Mouse (Mus musculus): ENCODE results near the gene Bloc1s1. TPM values are rescaled to one million over a fixed set of nuclear protein-coding genes. Genes with fewer than 3 reads are reported as not detected.

The Bloc1s1 gene
- total and polyA plus RNA-seq, 2 experiments: 106 to 192 TPM

GRCm38 (mm10) chr10:128911430-128911829, 12.4 kb downstream of the Bloc1s1 start:
- Histone ChIP-seq H3K9ac (ENCODE audit: low read depth, low read length) (no peak overlapping the region), H3K27me3 (ENCODE audit: control insufficient read depth, insufficient read depth, low read length) (0 out of 2 replicates have a peak, but pooled peaks cover 2% of the 10 kb centered on the region), H3K36me3 (ENCODE audit: control insufficient read depth, insufficient read depth, low read length) (no peaks in the 10 kb centered on the region), H3K27ac (replicated peaks; ENCODE audit: insufficient read depth, low read depth, low read length) (no peak overlapping the region), H3K4me1 (ENCODE audit: control insufficient read depth, insufficient read depth, low read length) (no peaks in the 10 kb centered on the region; the same call in none of the 2 replicates), H3K4me3 (ENCODE audit: insufficient read depth, low read depth, low read length) (no peak overlapping the region), H3K79me2 (ENCODE audit: control insufficient read depth, insufficient read depth, low read length) (no peaks in the 10 kb centered on the region)
- TF ChIP-seq POLR2A (IDR thresholded peaks at IDR 0.05; ENCODE audit: extremely low read depth, insufficient read depth, low read length) (no peak), CTCF (IDR thresholded peaks at IDR 0.05; ENCODE audit: low read depth, low read length) (no peak)
- 93% methylated on average over 6 of the region's 6 CpGs for WGBS
- DNase-seq (ENCODE audit: extremely low read depth, low read depth, low spot score): no peak

- no peak overlapping the region for H3K27ac ChIP-seq (replicated peaks; ENCODE audit: insufficient read depth, low read depth, low read length)
- H3K36me3 ChIP-seq (ENCODE audit: control insufficient read depth, insufficient read depth, low read length): no peaks in the 10 kb centered on the region
- WGBS: 3% methylated on average over 61 of the region's 66 CpGs
- peak overlapping the region; percentile 79 for H3K9ac ChIP-seq (ENCODE audit: low read depth, low read length)
- 0 out of 2 replicates have a peak, but pooled peaks cover 2% of the 10 kb centered on the region for H3K27me3 ChIP-seq (ENCODE audit: control insufficient read depth, insufficient read depth, low read length)
- H3K4me1 ChIP-seq (ENCODE audit: control insufficient read depth, insufficient read depth, low read length): no peaks in the 10 kb centered on the region; the same call in none of the 2 replicates
- no peaks in the 10 kb centered on the region for H3K79me2 ChIP-seq (ENCODE audit: control insufficient read depth, insufficient read depth, low read length)
- TF ChIP-seq CTCF (IDR thresholded peaks at IDR 0.05; ENCODE audit: low read depth, low read length) (no peak), POLR2A (IDR thresholded peaks at IDR 0.05; ENCODE audit: extremely low read depth, insufficient read depth, low read length) (no peak)
- DNase-seq (ENCODE audit: extremely low read depth, low read depth, low spot score): no peak
- peak overlapping the region; percentile 67 for H3K4me3 ChIP-seq (ENCODE audit: insufficient read depth, low read depth, low read length)
Observed at GRCm38 (mm10) chr10:128910066-128910841, 13.6 kb downstream of the Bloc1s1 start.

GRCm38 (mm10) chr10:128909567-128910028, 14.2 kb downstream of the Bloc1s1 start:
- no peak for TF ChIP-seq POLR2A (IDR thresholded peaks at IDR 0.05; ENCODE audit: extremely low read depth, insufficient read depth, low read length)
- TF ChIP-seq CTCF (IDR thresholded peaks at IDR 0.05; ENCODE audit: low read depth, low read length): no peak
- H3K4me3 ChIP-seq (ENCODE audit: insufficient read depth, low read depth, low read length): peak overlapping the region; percentile 67
- H3K4me1 ChIP-seq (ENCODE audit: control insufficient read depth, insufficient read depth, low read length): no peaks in the 10 kb centered on the region; the same call in none of the 2 replicates
- H3K9ac ChIP-seq (ENCODE audit: low read depth, low read length): peak overlapping the region; percentile 79
- no peaks in the 10 kb centered on the region for H3K79me2 ChIP-seq (ENCODE audit: control insufficient read depth, insufficient read depth, low read length)
- no peak for DNase-seq (ENCODE audit: extremely low read depth, low read depth, low spot score)
- 1% methylated on average over 36 of the region's 41 CpGs for WGBS
- no peak overlapping the region for H3K27ac ChIP-seq (replicated peaks; ENCODE audit: insufficient read depth, low read depth, low read length)
- no peaks in the 10 kb centered on the region for H3K36me3 ChIP-seq (ENCODE audit: control insufficient read depth, insufficient read depth, low read length)
- H3K27me3 ChIP-seq (ENCODE audit: control insufficient read depth, insufficient read depth, low read length): 0 out of 2 replicates have a peak, but pooled peaks cover 2% of the 10 kb centered on the region

GRCm38 (mm10) chr10:128908778-128909448, 14.9 kb downstream of the Bloc1s1 start:
- H3K4me1 ChIP-seq (ENCODE audit: control insufficient read depth, insufficient read depth, low read length): no peaks in the 10 kb centered on the region; the same call in none of the 2 replicates
- 0 out of 2 replicates have a peak, but pooled peaks cover 2% of the 10 kb centered on the region for H3K27me3 ChIP-seq (ENCODE audit: control insufficient read depth, insufficient read depth, low read length)
- no peaks in the 10 kb centered on the region for H3K79me2 ChIP-seq (ENCODE audit: control insufficient read depth, insufficient read depth, low read length)
- WGBS: 74% methylated on average over 13 of the region's 13 CpGs
- H3K4me3 ChIP-seq (ENCODE audit: insufficient read depth, low read depth, low read length): peak overlapping the region; percentile 67; the same call in 1 of the 2 replicates
- H3K27ac ChIP-seq (replicated peaks; ENCODE audit: insufficient read depth, low read depth, low read length): no peak overlapping the region
- no peak for TF ChIP-seq CTCF (IDR thresholded peaks at IDR 0.05; ENCODE audit: low read depth, low read length)
- TF ChIP-seq POLR2A (IDR thresholded peaks at IDR 0.05; ENCODE audit: extremely low read depth, insufficient read depth, low read length): no peak
- H3K9ac ChIP-seq (ENCODE audit: low read depth, low read length): peak overlapping the region; percentile 28
- H3K36me3 ChIP-seq (ENCODE audit: control insufficient read depth, insufficient read depth, low read length): no peaks in the 10 kb centered on the region
- DNase-seq (ENCODE audit: extremely low read depth, low read depth, low spot score): no peak

GRCm38 (mm10) chr10:128904812-128905211, 19.0 kb downstream of the Bloc1s1 start:
- H3K79me2 ChIP-seq (ENCODE audit: control insufficient read depth, insufficient read depth, low read length): no peaks in the 10 kb centered on the region
- TF ChIP-seq POLR2A (IDR thresholded peaks at IDR 0.05; ENCODE audit: extremely low read depth, insufficient read depth, low read length) (no peak), CTCF (IDR thresholded peaks at IDR 0.05; ENCODE audit: low read depth, low read length) (no peak)
- H3K4me3 ChIP-seq (ENCODE audit: insufficient read depth, low read depth, low read length): no peak overlapping the region
- no peaks in the 10 kb centered on the region for H3K36me3 ChIP-seq (ENCODE audit: control insufficient read depth, insufficient read depth, low read length)
- no peak for DNase-seq (ENCODE audit: extremely low read depth, low read depth, low spot score)
- no peak overlapping the region for H3K27ac ChIP-seq (replicated peaks; ENCODE audit: insufficient read depth, low read depth, low read length)
- no peaks in the 10 kb centered on the region for H3K27me3 ChIP-seq (ENCODE audit: control insufficient read depth, insufficient read depth, low read length)
- 93% methylated on average over 5 of the region's 5 CpGs for WGBS
- H3K4me1 ChIP-seq (ENCODE audit: control insufficient read depth, insufficient read depth, low read length): no peaks in the 10 kb centered on the region; the same call in 1 of the 2 replicates
- no peak overlapping the region for H3K9ac ChIP-seq (ENCODE audit: low read depth, low read length)
